Mouse (Mus musculus) retina, embryonic 14.5 days (tissue): ENCODE measurements around the gene Znhit1.

Experiments
- DNase-seq: peaks from one replicate; pipeline ENCODE4 v3.0.0-alpha.2; 2015; ENCODE audit warnings: low spot score

Gene Znhit1

DNA sequence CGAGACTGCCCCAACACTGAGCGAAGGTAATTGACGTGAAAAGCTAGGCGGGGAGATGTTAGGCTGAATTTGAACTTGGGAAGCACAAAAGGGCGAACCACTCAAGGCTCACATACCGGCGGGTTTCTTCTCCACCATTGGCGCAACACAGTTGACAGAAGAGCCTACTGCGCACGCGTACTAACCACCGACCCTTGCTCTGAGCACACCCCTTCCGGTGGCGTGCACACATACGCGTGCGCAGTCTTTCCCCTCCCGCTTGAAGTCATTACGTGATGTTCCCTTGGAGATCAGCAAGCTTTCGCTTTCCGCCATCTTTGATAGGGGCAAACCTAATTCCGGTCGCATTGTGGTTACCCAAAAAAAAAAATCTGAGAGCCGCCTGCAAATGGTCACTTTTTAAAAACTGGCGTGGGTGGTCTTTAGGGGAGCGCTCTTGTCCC, 1.1 kb downstream of the Znhit1 start, which contains the start of gene Plod3:
Plod3 (plus strand) TSS at position 325 of the 443 bp plus-strand sequence.
- DNase-seq = peak; percentile 100

GRCm38 (mm10) chr5:136984828-136985227, 3.0 kb downstream of the Znhit1 start:
- no peak for DNase-seq

DNA sequence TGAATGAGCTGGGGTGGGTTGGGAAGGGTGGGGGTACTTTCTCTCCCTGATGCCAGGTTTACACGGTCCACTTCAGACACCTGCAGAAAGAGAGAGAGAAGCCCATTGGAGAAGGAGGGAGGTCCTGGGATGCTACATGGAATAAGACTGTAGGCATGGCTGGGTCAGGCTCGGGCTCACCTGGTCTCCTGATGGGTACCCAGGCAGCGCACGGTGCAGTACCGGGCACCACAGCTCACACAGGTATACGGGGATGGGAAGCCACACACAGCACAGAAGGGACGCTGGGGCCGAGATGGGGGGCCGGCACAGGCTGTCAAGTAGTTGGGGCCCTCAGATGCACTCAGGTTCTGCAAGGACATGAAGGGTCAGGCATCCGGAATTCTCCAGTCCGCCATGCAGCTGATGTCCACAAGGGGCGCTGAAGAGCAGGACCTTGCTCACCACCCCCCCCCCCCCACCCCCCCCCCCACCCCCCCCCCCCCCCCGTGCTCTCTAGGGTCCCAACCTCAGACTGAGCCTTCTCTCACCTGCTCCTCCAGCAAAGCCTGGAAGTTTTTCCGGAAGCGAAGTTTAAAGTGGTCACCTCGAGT, 5.4 kb downstream of the Znhit1 start:
- DNase-seq = peak; percentile 80

- no peak for DNase-seq
Observed at GRCm38 (mm10) chr5:136980974-136981373, 6.8 kb downstream of the Znhit1 start.

DNA sequence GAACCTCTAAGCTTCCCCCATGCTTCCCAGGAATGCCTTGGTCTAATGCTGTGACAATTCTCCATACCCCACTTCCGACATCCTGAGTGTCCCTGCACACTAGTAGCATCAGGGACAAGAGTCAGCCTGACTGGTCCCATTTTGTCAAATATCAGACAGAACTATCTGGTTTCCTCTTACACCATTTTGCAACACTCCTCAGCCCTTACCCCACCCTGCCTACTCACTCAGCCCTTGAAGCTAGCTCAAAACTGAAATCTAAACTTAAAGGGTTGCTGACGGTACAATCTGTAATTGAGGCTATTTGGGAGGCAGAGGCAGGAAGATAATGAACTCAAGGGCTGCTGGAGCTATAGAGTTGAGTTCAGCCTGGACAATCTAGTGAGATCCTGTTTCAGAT, 8.1 kb downstream of the Znhit1 start:
- no peak for DNase-seq

GRCm38 (mm10) chr5:136977769-136978168, 10.1 kb downstream of the Znhit1 start:
- DNase-seq = no peak

DNA sequence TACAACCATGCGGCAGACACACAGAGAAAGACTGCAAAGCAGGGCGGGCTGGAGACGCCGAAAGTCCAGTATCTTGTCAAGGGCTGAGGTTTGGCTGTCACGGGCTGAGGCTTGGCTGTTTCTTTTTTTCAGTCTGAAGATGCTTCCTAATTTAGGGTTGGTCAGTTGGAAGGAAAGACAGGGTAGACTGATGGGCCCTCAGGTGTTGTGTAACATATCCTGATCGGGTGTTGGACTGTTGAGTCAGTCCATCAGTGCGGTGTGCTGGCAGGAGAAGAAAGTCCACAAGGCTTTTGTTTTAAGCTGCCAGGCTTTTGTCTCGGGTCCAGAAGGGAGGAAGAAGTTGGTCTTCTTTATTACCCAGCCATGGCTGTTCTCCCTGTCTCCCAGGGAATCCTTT, 14.2 kb downstream of the Znhit1 start:
- no peak for DNase-seq

- peak; percentile 76 for DNase-seq
Observed at GRCm38 (mm10) chr5:136970703-136971102, 17.1 kb downstream of the Znhit1 start.

DNA sequence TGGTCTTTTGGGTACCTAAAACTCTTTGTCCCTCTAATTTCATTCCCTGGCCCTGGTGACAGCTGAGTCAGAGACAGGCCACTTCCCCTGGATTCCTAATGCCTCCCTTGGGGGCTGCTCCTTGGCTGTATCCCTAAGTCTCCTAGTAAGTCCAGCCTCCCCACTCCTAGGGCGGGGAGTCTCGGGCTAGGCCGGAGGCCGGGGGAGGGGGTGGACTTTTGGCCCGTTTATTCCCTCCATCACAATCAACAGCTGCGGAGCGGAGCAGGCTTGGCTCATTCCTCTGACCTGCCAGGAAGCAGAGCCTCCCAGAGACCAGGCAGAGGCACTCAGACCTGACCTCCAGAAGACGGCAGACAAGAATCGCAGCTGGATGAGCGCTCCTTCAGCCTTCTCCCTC, 20.2 kb downstream of the Znhit1 start:
- no peak for DNase-seq

DNA sequence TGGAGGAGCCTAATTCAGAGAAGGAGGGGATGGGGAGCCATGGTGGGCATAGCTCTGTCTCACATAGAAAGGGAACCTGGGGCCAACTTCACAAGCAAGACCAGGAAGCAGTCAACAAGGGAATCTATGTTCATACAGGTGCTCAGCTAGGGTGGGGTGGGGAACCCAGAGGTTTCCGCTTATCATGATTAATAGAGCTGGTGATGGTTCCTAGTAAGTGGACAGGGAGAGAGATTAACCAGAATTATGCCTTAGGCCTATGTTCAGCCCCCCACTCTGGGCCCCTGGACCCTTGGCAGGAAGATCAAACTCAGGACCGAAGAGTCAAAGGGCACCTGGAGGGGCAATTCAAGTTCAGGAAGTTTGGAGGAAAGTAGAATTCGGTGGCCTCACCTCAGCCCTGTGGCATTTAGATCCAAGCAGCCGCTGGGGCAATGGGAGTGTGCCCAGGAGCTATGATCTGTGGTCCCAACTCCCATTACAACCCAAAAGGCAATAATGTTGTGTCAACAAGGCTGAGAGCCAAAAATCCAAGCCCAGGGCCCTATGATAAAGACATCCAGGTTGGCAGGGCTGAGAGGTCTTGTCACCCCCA, 20.9 kb downstream of the Znhit1 start:
- DNase-seq = no peak

DNA sequence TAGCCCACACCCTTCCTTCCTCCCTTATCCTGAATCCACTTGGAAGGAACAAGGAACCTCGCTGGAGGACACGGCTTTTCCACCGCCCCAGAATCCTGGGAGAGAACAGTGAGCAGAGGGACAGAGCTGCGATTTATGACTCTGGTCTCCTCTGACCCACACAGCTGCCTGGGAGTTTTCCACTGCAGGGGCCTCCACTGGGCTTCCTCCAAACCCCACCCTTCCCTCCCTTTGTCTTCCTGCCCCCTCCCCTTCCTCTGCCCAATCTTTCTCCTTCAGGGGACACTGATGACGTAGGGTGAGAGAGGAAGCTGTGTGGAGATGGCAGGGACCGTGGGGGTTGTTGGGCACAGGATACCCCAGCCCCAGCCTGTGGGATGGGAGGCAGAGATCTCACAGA, 21.5 kb downstream of the Znhit1 start, which contains the start of gene Cldn15:
Cldn15 (plus strand) TSS at position 286 of the 400 bp plus-strand sequence.
- no peak for DNase-seq

DNA sequence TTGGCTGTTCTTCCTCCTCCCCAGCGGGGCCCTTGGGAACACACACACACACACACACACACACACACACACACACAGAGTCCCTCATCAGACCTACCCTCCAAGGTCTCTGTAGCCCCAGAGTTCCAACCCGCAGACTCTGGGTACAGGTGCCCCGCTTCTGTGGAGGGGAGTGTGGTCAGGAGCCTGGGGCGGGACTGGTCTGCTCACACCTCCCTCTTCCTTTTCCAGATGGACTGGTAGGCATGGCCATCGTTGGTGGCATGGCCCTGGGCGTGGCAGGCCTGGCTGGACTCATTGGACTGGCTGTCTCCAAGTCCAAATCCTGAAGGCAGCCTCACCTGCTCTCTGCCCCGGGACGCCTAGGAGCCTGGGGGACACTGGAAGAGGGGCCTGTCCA, 22.1 kb downstream of the Znhit1 start:
- DNase-seq = no peak

- no peak for DNase-seq
Observed at GRCm38 (mm10) chr5:136965210-136965609, 22.6 kb downstream of the Znhit1 start.

DNA sequence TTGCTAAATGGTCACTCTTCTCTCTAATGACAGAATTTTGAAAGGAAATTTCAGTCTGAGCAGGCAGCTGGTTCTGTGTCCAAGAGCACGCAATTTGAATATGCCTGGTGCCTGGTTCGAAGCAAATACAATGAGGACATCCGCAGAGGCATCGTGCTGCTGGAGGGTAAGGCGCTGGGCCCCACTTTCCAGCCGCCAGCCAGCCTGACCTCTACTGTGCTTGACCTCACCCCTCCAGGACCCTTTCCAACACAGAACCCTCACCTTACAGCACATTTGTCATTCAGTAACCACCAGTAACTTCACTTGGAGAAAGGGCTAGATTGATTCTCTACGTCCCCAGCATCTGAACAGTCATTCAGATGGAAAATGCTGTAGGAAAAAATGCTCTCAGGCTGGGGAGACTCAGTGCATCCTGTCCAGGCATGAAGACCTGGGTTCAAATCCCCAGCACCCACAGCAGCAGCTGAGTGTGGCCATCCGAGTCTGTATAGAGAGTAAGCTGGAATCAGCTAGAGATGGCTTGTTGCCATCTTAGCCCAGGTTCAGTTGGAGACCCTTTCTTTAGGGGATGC, 24.8 kb downstream of the Znhit1 start:
- DNase-seq = no peak

DNA sequence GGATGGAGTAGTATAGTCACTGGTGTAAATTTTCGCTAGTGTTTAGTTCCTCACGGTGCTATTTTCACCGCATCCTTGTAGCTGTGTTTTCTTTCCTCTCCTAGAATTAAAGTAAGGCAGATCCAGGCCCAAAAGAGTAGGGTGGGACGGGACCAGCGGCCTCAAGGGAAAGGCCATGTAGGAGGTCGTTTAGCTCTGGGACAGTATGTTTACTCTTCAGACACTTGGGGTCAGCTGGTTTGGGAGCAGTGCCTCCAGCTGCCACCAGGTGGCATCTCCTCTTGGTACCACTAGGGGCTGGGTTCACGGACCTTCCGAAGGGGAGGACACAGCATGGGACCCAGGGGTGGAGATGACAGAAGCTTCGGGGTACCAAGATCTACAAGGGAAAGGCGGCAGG, 25.3 kb downstream of the Znhit1 start:
- peak; percentile 89 for DNase-seq

DNA sequence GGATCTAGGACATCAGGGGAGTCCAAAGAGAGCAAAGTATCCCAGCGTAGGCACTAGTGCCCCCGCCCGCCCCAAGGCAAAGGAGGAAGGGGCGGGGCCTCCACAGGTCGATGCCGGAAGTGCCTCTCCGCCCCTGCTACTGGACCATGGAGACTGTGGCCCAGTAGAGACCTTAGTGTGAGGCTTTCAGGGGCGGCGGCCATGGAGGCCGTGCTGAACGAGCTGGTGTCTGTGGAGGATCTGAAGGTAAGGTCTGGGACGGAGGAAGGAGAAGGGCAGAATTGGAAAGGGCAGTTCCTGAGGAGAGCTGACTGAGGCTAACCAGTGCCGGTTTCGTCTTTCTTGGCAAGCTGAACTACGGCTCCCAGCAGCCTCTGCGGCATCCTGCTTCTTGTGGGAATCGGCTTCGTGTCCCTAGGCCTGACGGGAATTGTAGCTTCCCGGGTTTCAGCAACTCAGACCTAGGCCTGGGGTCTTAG, 25.8 kb downstream of the Znhit1 start:
- DNase-seq = peak; percentile 91

- DNase-seq = no peak
Observed at GRCm38 (mm10) chr5:136961334-136961982, 26.4 kb downstream of the Znhit1 start.

DNA sequence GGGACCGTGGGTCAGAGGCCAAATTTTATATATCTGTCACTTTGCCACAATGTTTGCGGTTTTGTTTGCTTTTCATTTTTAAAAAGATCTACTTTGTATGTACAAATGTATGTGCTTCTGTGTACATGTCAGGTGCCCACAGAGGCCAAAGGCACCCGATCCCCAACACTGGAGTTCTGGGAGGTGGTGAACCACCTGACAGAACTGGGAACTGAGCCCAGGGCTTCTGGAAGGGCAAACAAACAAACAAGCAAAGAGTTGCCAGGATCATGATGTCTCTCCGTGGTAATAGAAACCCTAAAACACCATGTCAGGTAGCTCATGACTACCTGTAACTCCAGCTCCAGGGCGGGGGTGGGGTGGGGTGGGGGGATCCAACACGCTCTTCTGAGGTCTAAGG, 27.8 kb downstream of the Znhit1 start:
- no peak for DNase-seq

- no peak for DNase-seq
Observed at GRCm38 (mm10) chr5:136958991-136959605, 28.7 kb downstream of the Znhit1 start.

DNA sequence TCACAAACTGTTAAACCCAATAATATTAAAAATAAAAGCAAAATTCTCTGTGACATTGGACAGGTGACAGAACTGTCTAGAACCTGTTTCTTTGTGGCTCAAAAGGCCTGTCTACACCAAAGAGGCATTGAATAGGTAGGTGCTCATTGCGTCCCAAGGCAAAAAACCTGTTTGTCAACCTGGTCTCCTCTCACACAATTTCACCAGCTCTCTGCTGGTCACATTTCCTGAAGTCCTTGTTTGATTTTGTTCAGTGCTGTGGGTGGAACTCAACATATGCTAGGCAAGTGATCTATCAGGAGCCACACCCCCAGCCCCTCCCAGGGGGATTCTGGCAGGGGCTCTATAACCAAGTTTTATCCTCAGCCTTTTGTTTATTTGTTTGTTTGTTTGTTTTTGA, 30.6 kb downstream of the Znhit1 start:
- no peak for DNase-seq

GRCm38 (mm10) chr5:136955622-136956021, 32.2 kb downstream of the Znhit1 start:
- DNase-seq = no peak

GRCm38 (mm10) chr5:136953440-136953951, 34.3 kb downstream of the Znhit1 start:
- no peak for DNase-seq
